Mouse (Mus musculus): ENCODE data around the gene Polm.

The Polm gene

GRCm38 (mm10) chr11:5837251-5838246, at the start of gene Polm:
Polm (minus strand) TSS chr11:5838016.
- DNase-seq (ENCODE audit: low spot score) = peak; percentile 94

GRCm38 (mm10) chr11:5887250-5887649, 49.4 kb upstream of the Polm start:
- DNase-seq (ENCODE audit: low spot score) = no peak

GRCm38 (mm10) chr11:5886187-5886586, 48.4 kb upstream of the Polm start:
- DNase-seq (ENCODE audit: low spot score) = peak; percentile 27

- no peak for DNase-seq (ENCODE audit: low spot score)
These were observed 44.7 kb upstream of the Polm start for GRCm38 (mm10) chr11:5882518-5882917.

- DNase-seq (ENCODE audit: low spot score) = peak; percentile 19
These were observed 42.1 kb upstream of the Polm start for GRCm38 (mm10) chr11:5879905-5880304.

- no peak for DNase-seq (ENCODE audit: low spot score)
These were observed 40.8 kb upstream of the Polm start for GRCm38 (mm10) chr11:5878661-5879060.

GRCm38 (mm10) chr11:5877921-5878526, 40.2 kb upstream of the Polm start, which contains the start of gene Pold2:
Pold2 (minus strand) TSS chr11:5878292.
- peak; percentile 98 for DNase-seq (ENCODE audit: low spot score)

GRCm38 (mm10) chr11:5877421-5877820, 39.6 kb upstream of the Polm start:
- no peak for DNase-seq (ENCODE audit: low spot score)

- DNase-seq (ENCODE audit: low spot score) = no peak
These were observed 35.4 kb upstream of the Polm start for GRCm38 (mm10) chr11:5873192-5873591.

GRCm38 (mm10) chr11:5872707-5873106, 34.9 kb upstream of the Polm start:
- no peak for DNase-seq (ENCODE audit: low spot score)

GRCm38 (mm10) chr11:5870069-5870468, 32.3 kb upstream of the Polm start:
- no peak for DNase-seq (ENCODE audit: low spot score)

GRCm38 (mm10) chr11:5869331-5869730, 31.5 kb upstream of the Polm start:
- no peak for DNase-seq (ENCODE audit: low spot score)

GRCm38 (mm10) chr11:5868324-5868723, 30.5 kb upstream of the Polm start:
- no peak for DNase-seq (ENCODE audit: low spot score)

- DNase-seq (ENCODE audit: low spot score) = no peak
These were observed 29.4 kb upstream of the Polm start for GRCm38 (mm10) chr11:5867196-5867595.

GRCm38 (mm10) chr11:5862394-5863105, 24.7 kb upstream of the Polm start:
- peak; percentile 67 for DNase-seq (ENCODE audit: low spot score)

GRCm38 (mm10) chr11:5861678-5862393, 24.0 kb upstream of the Polm start, which contains the start of gene Aebp1:
Aebp1 (plus strand) TSS chr11:5861947.
- peak; percentile 71 for DNase-seq (ENCODE audit: low spot score)

- DNase-seq (ENCODE audit: low spot score) = no peak
These were observed 22.8 kb upstream of the Polm start for GRCm38 (mm10) chr11:5860639-5861038.

- DNase-seq (ENCODE audit: low spot score) = no peak
These were observed 22.2 kb upstream of the Polm start for GRCm38 (mm10) chr11:5859883-5860550.

- DNase-seq (ENCODE audit: low spot score) = no peak
These were observed 20.9 kb upstream of the Polm start for GRCm38 (mm10) chr11:5858723-5859122.

- no peak for DNase-seq (ENCODE audit: low spot score)
These were observed 18.8 kb upstream of the Polm start for GRCm38 (mm10) chr11:5856479-5857130.

GRCm38 (mm10) chr11:5855902-5856301, 18.1 kb upstream of the Polm start:
- DNase-seq (ENCODE audit: low spot score) = no peak

Data from yolk sac, embryonic 10.5 days (tissue).